Mouse (Mus musculus) kidney, adult 8-10 months (tissue): ENCODE measurements around the gene Stk4.

Experiments used
- DNase-seq, 2 experiments: peaks; one replicate each; pipeline ENCODE4 v3.0.0; 2022

The Stk4 gene

DNA sequence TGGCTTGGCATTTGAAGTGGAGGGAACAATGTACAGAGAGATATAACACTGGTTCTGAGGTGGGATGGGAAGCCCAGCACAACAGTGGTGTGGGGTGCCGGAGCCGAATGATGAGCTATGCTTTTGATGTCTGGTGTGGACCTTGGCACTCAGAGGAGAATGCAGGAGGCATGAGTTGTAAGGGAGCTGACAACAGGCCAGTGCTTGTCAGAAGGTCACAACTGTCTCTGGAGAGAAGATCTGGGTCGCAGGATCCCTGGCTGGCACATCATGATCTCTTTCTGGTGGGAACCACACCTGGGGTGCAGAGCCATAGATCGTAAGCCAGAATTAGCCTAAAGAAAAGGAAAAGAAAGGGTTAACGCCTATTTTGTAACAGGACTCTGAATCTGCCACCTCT lies 107.7 kb downstream of the Stk4 start:
- DNase-seq = no peak

DNA sequence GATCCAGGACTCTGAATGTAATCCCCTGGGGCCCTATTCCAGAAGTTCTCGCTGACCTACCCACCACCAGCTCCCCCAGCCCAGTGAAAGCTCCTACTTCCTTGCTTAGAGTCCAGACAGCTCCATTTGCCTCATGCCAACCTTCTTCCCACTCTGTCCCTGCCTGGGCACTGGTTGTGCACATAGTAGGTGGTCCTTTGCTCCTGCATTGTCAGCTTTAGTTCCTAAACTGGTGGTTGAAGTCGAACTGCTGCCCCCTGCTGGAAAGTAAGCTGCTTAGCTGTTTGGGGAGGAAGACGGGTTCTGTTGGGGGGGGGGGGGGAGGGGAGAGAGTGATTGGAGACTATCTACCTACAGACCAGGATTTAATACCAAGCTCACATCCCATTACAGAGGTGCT lies 110.0 kb downstream of the Stk4 start:
- no peak for DNase-seq

DNA sequence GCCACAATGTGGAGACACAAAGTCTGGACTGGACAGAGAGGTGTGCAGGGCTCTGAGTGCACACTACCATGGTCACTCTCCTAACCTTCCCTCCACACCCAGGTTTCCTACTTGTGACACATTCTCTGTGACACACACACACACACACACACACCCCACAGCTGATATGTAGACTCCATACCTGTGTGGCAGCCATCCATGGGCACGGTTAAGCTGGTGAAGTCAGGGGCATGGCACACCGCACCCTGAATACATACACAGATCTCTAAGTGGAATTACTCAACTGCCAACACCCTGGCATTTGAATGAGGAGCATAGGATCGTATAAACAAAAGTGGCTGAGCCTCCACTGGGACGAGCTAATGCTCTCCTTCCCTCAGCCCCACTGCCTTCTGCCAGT lies 110.6 kb downstream of the Stk4 start:
- no peak for DNase-seq

DNA sequence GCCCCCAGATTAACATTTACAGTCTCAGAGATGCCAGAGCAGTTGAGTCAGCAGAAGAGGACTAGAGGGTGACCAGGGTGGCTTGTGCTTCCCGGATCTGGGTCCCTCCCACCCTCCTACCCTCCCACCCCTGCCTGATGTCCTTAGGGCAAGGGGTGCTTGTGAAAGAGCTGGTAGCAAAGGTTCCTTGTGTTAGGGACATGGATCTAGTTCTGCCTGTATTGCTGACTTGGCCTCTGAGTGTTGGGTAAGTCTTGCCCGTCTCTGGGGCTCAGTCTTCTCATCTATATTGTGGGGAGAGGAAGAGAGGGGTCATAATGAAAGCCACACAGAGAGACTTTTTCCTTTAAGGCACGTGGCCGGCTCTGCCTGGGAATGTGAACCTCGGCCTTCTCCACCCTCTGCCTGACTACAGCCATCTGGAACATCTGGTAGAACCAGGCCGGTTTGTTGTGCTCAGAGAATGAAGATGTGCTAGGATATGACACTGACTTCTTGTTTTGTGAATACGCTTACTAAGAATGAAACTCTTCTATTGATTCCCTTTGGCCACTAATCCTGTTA lies 112.7 kb downstream of the Stk4 start, which contains the start of gene Wfdc5:
Wfdc5 (minus strand) TSS at position 51 of the 564 bp plus-strand sequence.
- no peak for DNase-seq

DNA sequence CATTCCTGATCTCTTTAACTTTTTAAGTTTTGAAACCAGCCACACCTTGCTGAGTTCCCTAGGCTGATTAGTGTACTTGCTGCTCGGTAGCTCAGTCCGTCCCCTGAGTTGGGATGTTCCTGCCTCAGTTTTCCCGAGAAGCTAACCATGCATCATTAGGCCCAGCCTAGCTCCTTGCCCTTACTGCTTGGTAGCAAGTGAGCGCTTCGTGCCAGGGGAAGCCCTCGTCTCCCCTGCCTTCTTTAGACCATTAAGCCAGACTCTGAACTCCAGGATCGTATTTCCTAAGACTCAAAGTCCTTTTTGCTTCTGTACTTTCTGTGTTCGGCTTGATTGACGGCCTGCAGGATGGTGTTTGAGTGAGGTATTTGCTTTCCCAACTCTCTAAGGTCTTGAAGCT lies 113.2 kb downstream of the Stk4 start:
- peak in 1 of 2 experiments; percentile 19 for DNase-seq

DNA sequence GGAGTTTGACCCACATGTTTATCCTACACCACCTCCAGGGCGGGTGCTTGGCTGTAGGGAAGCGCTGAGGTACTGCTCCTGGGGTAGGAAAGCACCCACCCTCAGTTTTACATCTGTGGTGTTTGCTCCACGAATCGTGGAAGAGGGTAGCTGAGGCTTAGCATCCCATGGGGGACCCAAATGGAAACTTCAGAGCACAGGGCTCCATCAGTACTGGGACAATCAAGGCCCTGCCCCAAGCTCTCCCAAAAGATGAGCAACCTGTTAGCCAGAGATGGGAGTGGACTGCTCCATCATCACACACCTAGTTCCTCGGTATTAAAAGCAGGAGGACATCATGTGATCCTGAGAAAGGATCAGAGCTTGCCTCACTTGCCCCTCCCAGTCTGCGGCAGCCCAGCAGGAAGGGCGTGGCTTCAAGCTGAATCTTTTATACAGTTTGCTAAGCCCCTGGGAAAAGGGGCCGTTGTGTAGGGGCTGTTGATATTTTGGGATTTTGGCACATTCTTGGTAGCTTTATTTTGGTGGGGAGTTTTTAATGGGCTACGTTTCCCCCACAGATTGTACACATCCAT lies 114.1 kb downstream of the Stk4 start:
- DNase-seq = no peak

DNA sequence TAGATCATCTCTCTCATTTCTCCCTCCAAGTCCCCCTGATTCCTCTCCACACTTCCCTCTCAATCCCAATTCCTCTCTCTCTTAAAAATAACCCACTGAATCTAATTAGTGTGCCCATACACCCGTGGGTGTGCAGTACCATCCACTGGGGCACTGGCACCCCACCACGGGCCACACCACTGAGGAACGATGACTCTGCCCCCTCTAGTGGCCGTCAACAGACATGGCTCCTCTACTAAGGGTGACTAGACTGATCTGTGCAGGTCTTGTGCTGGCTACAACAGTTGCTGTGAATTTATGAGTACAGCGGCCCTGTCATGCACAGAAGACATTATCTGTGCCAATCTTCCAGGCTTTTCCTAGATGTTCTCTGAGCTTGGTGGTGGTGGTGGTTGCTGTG lies 118.6 kb downstream of the Stk4 start:
- no peak for DNase-seq

DNA sequence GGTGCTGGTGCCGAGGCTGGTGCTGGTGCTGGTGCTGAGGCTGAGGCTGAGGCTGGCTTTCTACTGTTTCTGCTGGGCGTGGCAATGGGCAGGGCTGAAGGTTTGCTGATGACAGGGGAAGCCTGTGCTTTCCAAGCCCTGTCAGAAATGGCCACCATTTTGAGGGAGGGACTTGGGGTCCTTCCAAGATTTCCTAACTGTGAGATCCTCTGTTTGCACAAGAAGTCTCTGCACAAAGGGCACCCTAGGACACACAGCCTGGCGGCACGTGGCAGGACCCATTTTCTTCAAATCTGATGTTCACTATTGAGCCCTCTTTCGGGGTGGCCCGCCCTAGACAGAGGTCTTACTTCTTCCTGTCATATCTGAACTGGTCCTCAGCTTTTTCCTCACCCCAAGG lies 120.5 kb downstream of the Stk4 start, which contains the start of gene Wfdc12:
Wfdc12 (minus strand) TSS at position 33 of the 400 bp plus-strand sequence.
- no peak for DNase-seq

DNA sequence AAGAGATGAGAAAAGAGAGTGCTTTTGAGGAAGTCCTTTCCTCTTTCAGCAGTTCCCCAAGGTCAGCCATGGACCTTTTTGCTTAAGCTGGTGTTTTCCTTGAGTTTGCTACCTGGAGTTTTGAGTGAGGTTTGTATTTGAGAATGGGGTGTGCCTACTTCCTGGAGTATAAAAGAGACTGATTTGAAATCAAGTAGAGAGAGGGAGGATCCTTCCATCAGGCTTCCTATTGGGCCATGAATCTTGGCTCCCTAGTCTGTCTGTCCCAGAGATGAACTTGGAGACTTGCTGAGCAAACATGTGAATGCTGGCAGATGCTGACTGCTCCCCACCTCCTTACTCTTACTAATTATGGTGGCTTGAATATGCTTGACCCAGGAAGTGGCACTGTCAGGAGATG lies 122.2 kb downstream of the Stk4 start:
- no peak for DNase-seq

DNA sequence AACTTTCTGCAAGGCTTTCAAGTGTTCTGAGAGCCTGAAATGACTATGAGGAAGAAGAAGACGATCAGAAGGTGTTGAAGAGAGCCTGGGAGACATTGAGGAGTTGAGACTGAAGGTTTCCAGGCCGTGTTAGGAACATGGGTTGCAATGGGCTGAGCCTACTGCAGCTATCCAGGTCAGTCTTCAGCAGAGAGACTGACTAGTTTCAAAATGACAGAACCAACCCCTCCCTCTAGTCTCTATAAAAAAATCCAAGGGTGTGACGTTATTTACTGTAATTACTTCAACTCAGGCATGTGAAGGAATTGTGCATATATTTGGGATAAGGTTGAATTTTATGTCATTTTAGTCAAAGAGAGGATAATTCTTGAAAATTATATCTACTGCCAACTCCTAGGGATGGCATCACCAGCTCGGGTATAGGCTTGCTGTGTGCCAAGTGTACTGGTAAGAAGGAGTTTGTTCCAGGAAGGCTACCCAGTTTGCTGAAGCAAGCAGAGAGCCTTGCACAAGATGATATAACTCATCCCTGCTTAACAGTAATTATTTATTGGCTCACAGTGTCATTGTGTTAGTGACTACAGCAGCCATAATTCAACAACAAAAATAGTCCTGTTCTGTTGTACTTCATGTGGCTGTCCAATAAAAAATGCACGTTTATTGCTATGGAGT lies 125.0 kb downstream of the Stk4 start:
- DNase-seq = no peak

DNA sequence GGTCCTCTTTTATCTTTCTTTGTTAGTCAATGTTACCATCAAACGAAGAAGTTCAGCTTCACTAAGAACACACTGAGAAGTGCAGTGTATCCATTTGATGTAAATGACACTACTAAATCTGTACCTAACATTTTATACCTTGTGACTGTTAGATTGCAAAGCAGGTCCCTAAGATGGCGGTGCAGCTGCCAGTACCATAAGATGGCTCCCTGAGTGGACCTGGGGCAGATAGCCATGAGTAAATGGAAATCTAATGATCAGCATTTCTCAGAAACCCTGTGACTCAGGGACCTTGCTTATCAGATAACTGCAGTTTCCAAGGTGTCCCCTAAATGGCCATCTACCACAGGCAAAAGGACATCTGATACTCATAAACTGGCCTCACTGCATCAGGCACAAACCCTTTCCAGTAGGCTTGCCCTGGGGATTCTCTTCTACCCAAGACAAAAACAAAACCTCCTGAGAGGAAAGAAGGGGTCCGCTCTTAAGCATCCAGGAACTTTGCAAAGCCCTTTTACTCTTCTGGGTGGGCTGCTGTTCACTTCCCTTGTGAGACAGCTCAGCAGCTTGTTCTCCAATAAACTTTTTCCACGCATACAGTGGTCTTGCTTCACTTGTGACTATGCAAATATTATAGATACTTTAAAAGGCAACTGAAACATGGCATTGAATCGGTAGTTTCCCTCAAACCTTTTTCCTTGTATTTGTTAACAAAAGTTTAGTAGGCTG lies 126.0 kb downstream of the Stk4 start:
- no peak for DNase-seq

DNA sequence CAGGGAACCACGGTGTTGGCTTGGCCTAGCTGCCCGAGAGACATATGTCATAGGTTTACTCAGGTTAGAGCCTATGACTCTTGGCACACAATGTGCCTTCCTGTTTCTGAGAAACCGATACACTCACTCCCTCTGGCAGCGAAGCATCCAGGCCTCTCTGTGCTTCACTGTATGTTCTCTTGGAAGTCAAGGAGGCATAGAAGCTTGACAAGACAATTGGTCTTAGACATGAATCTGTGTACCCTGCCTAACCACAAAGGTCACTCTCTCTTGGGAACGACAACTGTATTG lies 126.5 kb downstream of the Stk4 start:
- DNase-seq = no peak

DNA sequence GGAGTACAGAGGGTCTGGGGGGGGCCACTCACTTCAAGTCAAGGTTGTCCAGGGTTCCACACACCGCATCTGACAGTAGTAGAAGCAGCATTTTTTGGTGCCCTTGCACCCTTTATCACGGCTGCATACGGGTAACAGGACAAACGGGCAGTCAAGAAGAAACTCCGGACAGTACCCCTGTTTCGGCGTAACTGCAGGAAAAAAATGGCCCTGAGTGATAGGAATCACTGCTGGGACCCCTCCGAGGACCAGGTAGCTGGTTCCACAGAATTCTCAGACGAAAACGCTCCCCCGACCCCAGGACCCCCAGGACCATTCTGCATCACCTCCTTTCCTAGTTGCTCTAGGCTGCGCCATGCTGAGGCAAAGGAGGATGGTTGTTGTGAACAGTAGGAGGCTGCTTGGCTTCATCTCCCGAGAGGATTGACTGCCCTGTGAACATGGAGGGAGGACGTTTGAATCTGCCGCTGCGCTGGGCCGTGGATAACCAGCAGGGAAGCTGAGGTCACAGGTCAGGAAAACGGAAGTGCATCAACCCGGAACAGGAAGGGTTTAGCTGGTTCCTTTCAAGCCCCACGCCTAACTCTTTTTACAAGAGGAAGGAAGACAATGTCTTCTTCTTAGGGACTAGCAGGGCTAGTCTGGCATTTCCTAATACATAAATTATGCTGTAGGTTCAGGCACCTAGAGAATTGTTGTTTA lies 129.7 kb downstream of the Stk4 start, which contains the start of gene Wfdc15a:
Wfdc15a (minus strand) TSS at position 505 of the 702 bp plus-strand sequence.
- no peak for DNase-seq
